Mouse (Mus musculus) neural tube, embryonic 11.5 days (tissue): Measurements from ENCODE around the gene Gjb3. TPM values are rescaled to one million over a fixed set of nuclear protein-coding genes. Genes with fewer than 3 reads are reported as not detected.

Experiments used
- ATAC-seq: fragments of 200-750 bp; cut with Nextera tagmentation; 2 replicates; pipeline ENCODE4 v1.8.0; 2017; ENCODE audit warnings: moderate number of reproducible peaks, mild to moderate bottlenecking, moderate TSS enrichment, moderate library complexity; ENCODE audit not compliant: insufficient read depth, low FRiP score, low TSS enrichment
- DNase-seq: peaks from one replicate; pipeline ENCODE4 v3.0.0-alpha.2; 2015; ENCODE audit warnings: low spot score
- H3K27ac ChIP-seq: fragments of 300-500 bp; sonication (generic); 2 replicates; pipeline ENCODE4 v1.5.1; 2014; ENCODE audit warnings: low read depth, mild to moderate bottlenecking, low read length
- H3K27me3 ChIP-seq: fragments of 300-500 bp; sonication (generic); 2 replicates; pipeline ENCODE4 v1.6.1; 2014; ENCODE audit warnings: mild to moderate bottlenecking, low read length, mixed read lengths; ENCODE audit not compliant: control insufficient read depth, insufficient read depth
- H3K36me3 ChIP-seq: fragments of 300-500 bp; sonication (generic); 2 replicates; pipeline ENCODE4 v1.6.1; 2014; ENCODE audit warnings: mild to moderate bottlenecking, low read length, moderate library complexity, mixed read lengths; ENCODE audit not compliant: control insufficient read depth, insufficient read depth
- H3K4me1 ChIP-seq: fragments of 300-500 bp; sonication (generic); 2 replicates; pipeline ENCODE4 v1.6.1; 2014; ENCODE audit warnings: low read length, mixed read lengths; ENCODE audit not compliant: control insufficient read depth, insufficient read depth
- H3K4me2 ChIP-seq: fragments of 300-500 bp; sonication (generic); 2 replicates; pipeline ENCODE4 v1.6.1; 2014; ENCODE audit warnings: low read depth, mild to moderate bottlenecking, moderate library complexity
- H3K4me3 ChIP-seq: fragments of 300-500 bp; sonication (generic); 2 replicates; pipeline ENCODE4 v1.5.1; 2014; ENCODE audit warnings: low read depth, low read length
- H3K9ac ChIP-seq: fragments of 300-500 bp; sonication (generic); 2 replicates; pipeline ENCODE4 v1.6.1; 2014; ENCODE audit warnings: mild to moderate bottlenecking, low read length
- H3K9me3 ChIP-seq: fragments of 300-500 bp; sonication (generic); 2 replicates; pipeline ENCODE4 v1.6.1; 2016; ENCODE audit warnings: low read length; ENCODE audit not compliant: control insufficient read depth
- WGBS: fragments of 180-500 bp; shearing (Covaris S2); extraction: QIAGEN DNeasy Blood & Tissue Kit; methylation state at CpG from one replicate; pipeline ENCODE4 v1.1.7; 2014; 5-methylcytosine and 5-hydroxymethylcytosine counted together
- polyA plus RNA-seq: library from polyadenylated mRNA; unstranded; fragments of >200 nt; fragmentation: Nextera tagmentation; extraction: Ambion mirVana; gene quantifications from 2 replicates; pipeline ENCODE4 v1.2.1, GENCODE M21; 2014

Gene Gjb3
- polyA plus RNA-seq, 1 experiment from 2014 or later = 2.5 TPM

DNA sequence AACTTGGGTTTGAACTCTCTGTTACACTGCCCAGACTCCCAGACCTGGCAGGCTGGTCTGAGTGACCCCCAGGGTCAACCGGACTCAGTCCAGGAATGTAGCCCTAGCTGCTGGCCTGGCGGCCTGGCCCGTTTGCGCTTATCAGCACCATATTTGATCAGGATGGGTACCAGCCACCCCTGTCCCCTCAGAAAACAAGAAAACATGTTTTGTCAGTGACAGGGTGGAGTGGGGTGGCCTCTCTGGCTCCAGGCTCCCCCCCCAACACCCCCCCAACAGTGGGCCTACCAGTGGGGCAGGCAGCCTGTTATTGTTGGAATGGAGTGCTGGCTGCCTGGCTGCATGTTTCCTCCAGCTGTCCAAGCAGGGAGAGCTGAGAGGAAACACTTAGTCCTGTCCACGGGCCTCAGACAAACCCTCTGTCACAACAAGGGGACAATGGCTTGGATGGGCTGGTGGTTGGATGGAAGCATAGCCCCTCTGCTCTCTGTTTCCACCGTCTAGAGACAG lies 41.5 kb downstream of the Gjb3 start:
- Histone ChIP-seq H3K4me1 (no peaks in the 10 kb centered on the region), H3K9ac (no peak overlapping the region), H3K4me2 (no peak overlapping the region), H3K27ac (no peak overlapping the region), H3K9me3 (no peaks in the 10 kb centered on the region), H3K36me3 (no peaks in the 10 kb centered on the region), H3K27me3 (no peaks in the 10 kb centered on the region), H3K4me3 (no peak overlapping the region)
- ATAC-seq = no peak
- DNase-seq = no peak
- WGBS = 71% methylated on average over 6 of the region's 6 CpGs

- WGBS = 70% methylated on average over 4 of the region's 4 CpGs
- no peaks in the 10 kb centered on the region for H3K27me3 ChIP-seq
- H3K4me1 ChIP-seq = no peaks in the 10 kb centered on the region
- H3K36me3 ChIP-seq = no peaks in the 10 kb centered on the region
- H3K27ac ChIP-seq = no peak overlapping the region
- no peak overlapping the region for H3K9ac ChIP-seq
- no peaks in the 10 kb centered on the region for H3K9me3 ChIP-seq
- DNase-seq (no peak), ATAC-seq (no peak)
- H3K4me3 ChIP-seq = no peak overlapping the region
- no peak overlapping the region for H3K4me2 ChIP-seq
These were observed 43.7 kb downstream of the Gjb3 start for GRCm38 (mm10) chr4:127286907-127287306.

GRCm38 (mm10) chr4:127279241-127279640 lies 51.4 kb downstream of the Gjb3 start:
- WGBS = 80% methylated on average over 9 of the region's 9 CpGs
- H3K4me2 ChIP-seq = no peak overlapping the region
- DNase-seq = no peak
- H3K9me3 ChIP-seq = no peaks in the 10 kb centered on the region
- ATAC-seq = no peak
- H3K27me3 ChIP-seq = no peaks in the 10 kb centered on the region
- no peak overlapping the region for H3K4me3 ChIP-seq
- H3K27ac ChIP-seq = no peak overlapping the region
- H3K9ac ChIP-seq = no peak overlapping the region
- H3K36me3 ChIP-seq = no peaks in the 10 kb centered on the region
- H3K4me1 ChIP-seq = peaks cover 3% of the 10 kb centered on the region; the same call in 1 of the 2 replicates

DNA sequence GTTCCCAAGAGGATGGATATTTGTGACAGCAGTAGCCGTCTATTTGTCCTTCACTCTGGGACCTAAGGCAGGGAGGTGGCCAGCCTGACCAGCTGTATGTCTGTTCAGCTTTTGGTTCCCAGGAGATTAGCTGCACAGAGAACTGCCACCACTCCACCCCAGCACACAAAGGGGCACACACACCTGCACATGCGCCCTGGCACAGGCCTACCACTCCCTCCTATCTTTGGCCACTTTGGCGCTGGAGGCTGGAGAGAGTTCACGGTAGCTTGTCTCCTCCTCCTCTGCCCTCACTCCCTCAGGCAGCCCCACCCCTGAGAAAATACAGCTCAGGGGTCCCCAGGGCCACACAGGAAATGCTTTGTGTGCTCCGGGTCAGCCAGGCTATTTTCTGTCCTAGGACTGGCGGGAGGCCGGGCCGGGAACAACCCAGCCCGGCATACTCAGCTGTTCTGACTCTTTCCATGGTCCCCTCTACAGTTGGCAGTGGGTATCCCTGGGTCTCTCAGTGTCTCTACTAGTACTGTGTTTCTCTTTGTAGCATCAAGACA lies 52.1 kb downstream of the Gjb3 start:
- Histone ChIP-seq H3K4me2 (no peak overlapping the region), H3K27ac (no peak overlapping the region), H3K27me3 (no peaks in the 10 kb centered on the region), H3K4me3 (no peak overlapping the region), H3K9me3 (no peaks in the 10 kb centered on the region), H3K36me3 (no peaks in the 10 kb centered on the region), H3K4me1 (peaks cover 3% of the 10 kb centered on the region; the same call in 1 of the 2 replicates), H3K9ac (no peak overlapping the region)
- 48% methylated on average over 9 of the region's 9 CpGs for WGBS
- ATAC-seq (no peak), DNase-seq (no peak)

Other genes with a start within 250 kb of the Gjb3 start
- gene Tmem35b, start 207.2 kb downstream of the Gjb3 start, polyA plus RNA-seq = 11.7 and 13.5 TPM in 2 replicates
- gene Dlgap3, start 161.6 kb downstream of the Gjb3 start, polyA plus RNA-seq = 5.6 and 5.7 TPM in 2 replicates
- gene Smim12, start 87.1 kb downstream of the Gjb3 start, polyA plus RNA-seq = 57.0 and 58.6 TPM in 2 replicates
- 16.6 and 20.3 TPM in 2 replicates for gene Gja4, start 16.8 kb downstream of the Gjb3 start, polyA plus RNA-seq
- gene Gjb4, start 23.2 kb upstream of the Gjb3 start, polyA plus RNA-seq = not detected in 2 replicates
- gene Gjb5, start 27.3 kb upstream of the Gjb3 start, polyA plus RNA-seq = 1.2 and 1.4 TPM in 2 replicates